Mouse (Mus musculus): ENCODE measurements around the gene Spg7. TPM values are rescaled to one million over a fixed set of nuclear protein-coding genes. Genes with fewer than 3 reads are reported as not detected.

The Spg7 gene
- total and polyA plus RNA-seq, 3 experiments: 78.4 to 246 (median 80.1) TPM

DNA sequence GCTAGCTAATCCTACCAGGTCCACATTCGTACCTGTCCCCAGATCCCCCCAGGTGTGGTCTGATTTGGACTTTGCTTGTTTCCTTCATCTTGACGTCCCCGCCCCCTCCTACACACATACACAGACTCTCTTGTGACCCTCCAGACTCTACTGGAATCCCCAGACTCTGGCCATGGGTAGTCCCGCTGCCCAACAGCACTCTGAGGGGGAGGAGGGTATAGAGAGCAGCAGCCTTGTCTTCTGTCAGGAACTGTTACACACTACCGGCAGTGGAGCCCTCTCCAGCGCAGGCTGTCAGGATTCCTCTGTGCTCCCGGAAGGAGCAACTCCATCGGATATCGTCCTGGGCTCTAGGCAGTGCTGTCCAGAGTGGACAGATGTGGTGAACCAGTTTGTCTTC is 68.3 kb downstream of the Spg7 start:
- DNase-seq: no peak

DNA sequence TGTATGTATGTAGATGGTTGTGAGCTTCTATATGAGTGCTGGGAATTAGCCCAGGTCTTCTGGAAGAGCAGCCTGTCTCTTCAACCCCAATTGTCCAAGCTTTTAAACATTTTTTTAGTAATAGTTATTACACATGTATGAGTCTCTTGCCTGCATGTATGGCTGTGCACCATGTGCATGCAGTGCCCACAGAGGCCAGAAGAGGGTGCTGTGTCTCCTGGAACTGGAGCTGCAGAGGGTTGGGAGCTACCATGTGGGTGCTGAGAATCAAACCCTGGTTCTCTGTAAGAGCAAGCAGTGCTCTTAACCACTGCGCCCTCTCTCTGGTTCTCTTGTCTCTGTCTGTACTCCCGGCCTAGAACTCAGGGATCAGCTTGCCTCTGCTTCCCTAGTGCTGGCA is 70.2 kb downstream of the Spg7 start:
- no peak for DNase-seq

DNA sequence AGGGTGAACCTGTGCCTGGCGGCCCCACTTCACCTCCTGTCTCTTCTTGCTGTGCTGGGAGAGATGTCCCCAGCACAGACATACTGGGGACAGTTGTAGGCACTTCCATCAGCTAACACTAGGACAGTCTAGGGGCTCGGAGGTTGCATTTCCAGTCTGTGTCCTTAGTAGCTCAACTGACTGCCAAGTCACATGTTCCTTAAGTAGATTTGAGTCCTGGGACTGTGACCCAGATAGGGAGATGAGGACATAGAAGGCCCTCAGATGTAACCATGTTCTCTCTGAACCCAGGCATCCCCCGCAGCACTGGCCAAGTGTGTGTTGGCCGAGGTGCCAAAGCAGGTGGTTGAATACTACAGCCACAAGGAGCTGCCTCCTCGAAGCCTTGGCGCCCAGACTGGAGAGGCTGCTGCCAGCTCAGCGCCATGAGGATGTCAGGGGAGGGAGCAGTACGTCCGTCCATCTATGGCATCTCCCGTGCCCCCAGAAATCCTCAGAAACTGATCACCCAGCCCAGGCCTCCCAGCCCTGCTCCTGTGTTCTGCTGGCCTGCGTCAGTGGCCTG is 71.5 kb downstream of the Spg7 start:
- DNase-seq: no peak

DNA sequence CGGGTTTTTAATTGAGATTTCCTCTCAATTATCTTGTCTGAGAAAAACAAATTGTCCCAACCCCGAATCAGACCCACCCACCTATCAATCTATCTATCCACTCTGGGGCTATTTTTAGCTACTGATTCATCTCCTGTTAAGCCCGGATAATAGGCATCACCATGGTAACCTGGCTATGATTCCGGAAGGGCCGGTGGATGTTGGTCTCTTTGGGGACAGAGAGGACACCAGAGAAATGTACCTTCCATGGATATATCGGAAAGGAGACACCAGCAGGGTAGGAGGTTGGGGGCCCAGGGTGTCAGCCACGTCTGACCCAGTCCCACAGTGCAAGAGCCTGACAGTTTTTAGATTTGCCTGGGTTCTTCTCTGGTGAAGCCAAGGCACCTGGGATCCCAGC is 72.7 kb downstream of the Spg7 start:
- DNase-seq: peak; percentile 72

DNA sequence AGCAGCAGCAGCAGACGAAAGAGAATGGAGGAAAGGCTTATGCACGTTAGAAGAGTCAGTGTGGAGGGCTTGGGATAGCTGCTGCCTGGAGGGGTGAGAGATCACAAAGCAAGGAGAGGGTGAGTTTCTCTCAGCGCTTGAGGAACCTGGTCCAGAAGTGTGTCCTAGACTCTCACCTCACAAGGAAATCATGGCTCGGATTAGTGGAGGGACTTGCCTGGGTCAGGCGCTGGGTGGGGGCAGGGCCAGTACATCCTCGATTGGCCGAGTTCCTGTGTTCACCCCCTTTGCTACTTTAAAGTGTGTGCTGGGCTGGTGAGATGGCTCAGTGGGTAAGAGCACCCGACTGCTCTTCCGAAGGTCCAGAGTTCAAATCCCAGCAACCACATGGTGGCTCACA is 73.1 kb downstream of the Spg7 start:
- no peak for DNase-seq

DNA sequence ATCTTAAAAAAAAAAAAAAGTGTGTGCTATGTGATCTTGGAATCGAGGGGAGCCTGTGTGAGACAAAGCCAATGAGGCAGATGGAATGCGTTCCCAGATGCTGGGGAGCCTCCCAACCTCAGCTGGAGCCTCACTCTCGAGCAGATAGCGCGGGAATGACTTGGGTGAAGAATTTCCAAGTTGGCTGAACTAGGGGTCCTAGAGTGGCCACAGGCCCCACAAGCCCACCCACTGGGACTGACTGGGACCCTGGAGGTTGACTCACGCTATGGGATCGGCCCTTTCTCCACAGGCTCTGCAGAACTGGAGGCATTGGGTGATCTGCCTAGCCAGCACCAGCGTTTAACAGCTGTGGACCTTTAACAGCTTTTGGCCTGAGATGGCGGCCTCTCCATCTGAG is 73.5 kb downstream of the Spg7 start:
- no peak for DNase-seq

DNA sequence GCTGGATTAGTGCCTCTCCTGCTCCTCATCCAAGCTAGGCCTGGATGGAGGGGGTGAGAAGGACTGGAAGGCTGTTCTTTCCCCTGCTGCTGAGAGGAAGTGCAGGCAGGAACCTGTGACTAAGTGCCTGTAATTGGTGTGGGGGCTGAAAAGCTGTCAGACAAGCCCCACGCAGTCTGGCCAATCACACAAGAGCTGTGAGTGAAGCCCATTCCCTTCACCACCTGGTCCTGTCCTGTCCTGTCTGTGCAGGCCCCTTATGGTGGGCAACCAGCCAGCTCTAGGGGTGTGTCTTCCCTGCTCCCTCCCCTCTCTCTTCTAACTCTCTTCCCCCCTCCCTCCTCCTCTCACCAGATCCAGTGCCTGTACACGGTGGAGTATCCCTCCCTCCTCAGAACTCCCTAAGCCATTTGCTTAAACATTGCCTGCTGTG is 74.9 kb downstream of the Spg7 start:
- DNase-seq: peak; percentile 46

DNA sequence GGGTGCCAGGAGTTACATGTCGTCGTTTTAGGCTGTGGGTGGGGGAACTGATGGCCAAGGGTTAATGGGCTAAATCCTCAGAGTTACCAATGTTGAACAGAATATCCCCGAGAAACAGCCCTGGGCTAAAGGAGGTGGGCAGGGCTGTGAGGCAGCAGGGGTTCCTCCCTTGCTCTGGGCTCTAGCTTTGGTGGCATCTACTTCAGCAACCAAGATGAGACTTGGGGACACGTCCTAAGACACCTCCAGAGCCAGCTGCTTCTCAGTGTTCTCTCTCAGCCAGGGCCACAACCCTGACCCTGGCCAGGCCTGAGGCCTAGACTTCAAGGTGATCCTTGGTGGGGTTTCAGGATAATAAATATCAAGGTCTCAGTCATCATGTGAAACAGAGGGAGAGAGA is 76.0 kb downstream of the Spg7 start:
- peak; percentile 39 for DNase-seq

DNA sequence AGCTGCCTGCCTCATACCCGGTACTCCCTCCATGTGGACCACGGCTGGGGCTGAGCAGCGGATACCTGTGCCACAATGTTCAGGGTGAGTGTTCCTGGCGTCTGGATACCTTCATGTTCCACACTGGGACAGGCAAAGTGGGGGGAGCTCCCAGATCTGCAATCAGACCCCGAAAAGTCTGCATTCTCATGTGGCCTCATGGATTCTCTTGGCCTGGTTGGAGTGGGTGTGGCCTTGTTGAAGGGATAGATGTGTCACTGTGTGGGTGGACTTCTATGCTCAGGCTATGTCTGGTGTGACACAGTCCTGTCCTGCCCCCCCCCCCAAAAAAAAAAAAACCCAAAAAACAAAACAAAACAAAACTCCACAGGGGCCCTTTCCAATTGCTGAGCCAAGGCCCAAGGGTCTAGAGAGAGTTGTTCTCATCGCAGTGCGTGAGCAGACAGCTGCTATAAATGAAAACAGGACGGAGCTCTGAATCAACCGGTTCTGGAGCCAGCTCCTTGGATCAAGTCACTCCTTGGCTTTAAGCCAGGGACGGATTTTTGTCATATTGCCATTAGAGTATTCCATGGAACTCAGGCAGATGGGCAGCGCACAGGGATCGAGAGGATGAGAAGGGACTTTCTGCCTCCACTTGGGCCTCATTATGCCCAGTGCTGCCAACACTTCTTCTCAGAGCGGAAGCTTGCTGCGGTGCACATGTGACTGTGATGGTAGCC is 79.2 kb downstream of the Spg7 start:
- peak; percentile 91 for DNase-seq

DNA sequence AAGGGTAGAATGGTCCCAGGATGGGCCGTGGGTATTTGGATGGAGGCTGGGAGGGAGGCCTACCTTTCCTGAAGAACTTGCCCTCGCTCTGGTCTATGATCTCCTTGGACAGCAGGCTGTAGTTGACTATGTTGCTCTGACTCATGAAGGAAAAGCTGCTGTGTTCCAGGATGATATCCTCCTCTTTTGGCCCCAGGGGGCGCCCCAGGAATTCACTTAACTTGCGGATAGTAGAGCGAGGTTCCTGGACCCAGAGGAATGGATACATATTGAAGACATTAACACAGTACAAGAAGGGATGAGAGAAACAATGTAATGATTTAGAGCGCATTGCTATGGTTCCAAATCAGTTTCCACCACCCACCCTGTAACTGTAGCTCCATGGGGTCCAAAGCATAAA is 82.5 kb downstream of the Spg7 start:
- DNase-seq: peak; percentile 59

DNA sequence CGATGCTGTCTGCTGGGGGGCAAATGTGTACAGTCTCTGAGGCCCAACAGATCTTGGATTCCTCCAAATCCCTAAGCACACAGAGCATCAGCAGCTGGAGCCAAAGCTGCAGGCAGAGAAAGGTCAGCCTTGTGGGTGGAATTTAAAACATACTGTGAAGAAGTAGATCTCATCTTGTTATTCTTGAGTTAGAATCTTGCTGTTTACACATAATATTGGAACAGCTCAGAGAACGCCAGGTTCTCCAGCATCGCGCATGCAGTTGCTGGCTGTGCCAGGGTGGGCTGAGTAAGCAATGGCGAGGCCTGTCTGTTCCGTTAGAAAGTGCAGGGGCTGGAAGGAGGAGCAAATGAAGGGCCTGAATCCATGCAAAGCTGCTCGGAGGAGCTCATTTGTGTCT is 83.6 kb downstream of the Spg7 start:
- DNase-seq: no peak

Small RNA genes within 50 kb of the gene (microRNA-seq; reads per million reads assigned to microRNA genes)
- 0 to 0.41 reads per million in 2 experiments for gene Mir7079
- 1.1 to 2.1 reads per million in 2 experiments for gene Mir7080

Other genes with a start within 250 kb of the Spg7 start
- gene Cdh15, start 215.0 kb upstream of the Spg7 start, total RNA-seq (2021): under 1 TPM; 0.79 to 0.95 TPM
- gene Cdh15, start 215.0 kb upstream of the Spg7 start, polyA plus RNA-seq (2012; rRNA removed): 0.72 and 0.79 TPM in 2 replicates
- 10 to 100 TPM; 65.4 to 86.9 TPM for gene Ankrd11, start 20.7 kb upstream of the Spg7 start, total RNA-seq (2021)
- gene Ankrd11, start 20.7 kb upstream of the Spg7 start, polyA plus RNA-seq (2012; rRNA removed): 54.8 and 88.0 TPM in 2 replicates
- 100 to 1,000 TPM; 419 to 701 TPM for gene Rpl13, start 39.4 kb downstream of the Spg7 start, total RNA-seq (2021)
- gene Rpl13, start 39.4 kb downstream of the Spg7 start, polyA plus RNA-seq (2012; rRNA removed): 2,347 and 2,800 TPM in 2 replicates
- 1 to 10 TPM; 3.8 to 5.7 TPM for gene Cpne7, start 54.4 kb downstream of the Spg7 start, total RNA-seq (2021)
- gene Cpne7, start 54.4 kb downstream of the Spg7 start, polyA plus RNA-seq (2012; rRNA removed): 5.1 and 6.1 TPM in 2 replicates
- gene Sult5a1, start 95.4 kb downstream of the Spg7 start, total RNA-seq (2021): 10 to 100 TPM in 1 of 2 experiments, 1 to 10 TPM in 1; 7.6 to 10.1 TPM
- 18.8 and 20.4 TPM in 2 replicates for gene Sult5a1, start 95.4 kb downstream of the Spg7 start, polyA plus RNA-seq (2012; rRNA removed)
- 10 to 100 TPM; 52.8 to 57.4 TPM for gene Dpep1, start 123.3 kb downstream of the Spg7 start, total RNA-seq (2021)
- gene Dpep1, start 123.3 kb downstream of the Spg7 start, polyA plus RNA-seq (2012; rRNA removed): 50.3 and 62.4 TPM in 2 replicates
- 100 to 1,000 TPM; 104 to 107 TPM for gene Chmp1a, start 149.8 kb downstream of the Spg7 start, total RNA-seq (2021)
- 102 and 105 TPM in 2 replicates for gene Chmp1a, start 149.8 kb downstream of the Spg7 start, polyA plus RNA-seq (2012; rRNA removed)
- gene Spata33, start 149.9 kb downstream of the Spg7 start, total RNA-seq (2021): 1 to 10 TPM; 1.0 to 6.9 TPM
- 0.70 and 0.71 TPM in 2 replicates for gene Spata33, start 149.9 kb downstream of the Spg7 start, polyA plus RNA-seq (2012; rRNA removed)
- gene Cdk10, start 161.9 kb downstream of the Spg7 start, total RNA-seq (2021): 10 to 100 TPM; 51.0 to 53.6 TPM
- 63.8 and 67.8 TPM in 2 replicates for gene Cdk10, start 161.9 kb downstream of the Spg7 start, polyA plus RNA-seq (2012; rRNA removed)
- gene Spata2l, start 173.3 kb downstream of the Spg7 start, total RNA-seq (2021): 10 to 100 TPM; 12.3 to 15.6 TPM
- 37.1 and 62.5 TPM in 2 replicates for gene Spata2l, start 173.3 kb downstream of the Spg7 start, polyA plus RNA-seq (2012; rRNA removed)
- gene Zfp276, start 191.3 kb downstream of the Spg7 start, total RNA-seq (2021): 10 to 100 TPM; 19.8 to 21.5 TPM
- gene Zfp276, start 191.3 kb downstream of the Spg7 start, polyA plus RNA-seq (2012; rRNA removed): 45.0 and 45.6 TPM in 2 replicates
- 10 to 100 TPM; 29.4 to 34.0 TPM for gene Vps9d1, start 191.4 kb downstream of the Spg7 start, total RNA-seq (2021)
- 161 and 188 TPM in 2 replicates for gene Vps9d1, start 191.4 kb downstream of the Spg7 start, polyA plus RNA-seq (2012; rRNA removed)

Measured in adrenal gland, adult 2 months (tissue).